ENCODE assay signal across 8 mouse cellular contexts in genomic region chr5:143179179-143179578, GRCm38 (mm10). TPM values are rescaled to one million over a fixed set of nuclear protein-coding genes. Genes with fewer than 3 reads are reported as not detected.
DNase-seq lines count a peak whose midpoint lies in the region; ATAC-seq lines count a peak whose summit lies in the region.

No protein-coding gene starts in this region.

- H3K9ac ChIP-seq in kidney, embryonic 14.5 days (ENCODE audit: low read depth, low read length), result no peak overlapping the region
- no peak overlapping the region for H3K9ac ChIP-seq in embryonic facial prominence, embryonic 15.5 days
- no peak overlapping the region for H3K9ac ChIP-seq in liver, embryonic 12.5 days
- H3K9ac ChIP-seq in stomach, embryonic 16.5 days (ENCODE audit: low read length), result no peak overlapping the region; the same call in 1 of the 2 replicates

- H3K4me1 ChIP-seq in kidney, embryonic 14.5 days (ENCODE audit: control insufficient read depth, insufficient read depth, low read length), result peaks cover 5% of the 10 kb centered on the region; the same call in 1 of the 2 replicates
- peaks cover 14% of the 10 kb centered on the region for H3K4me1 ChIP-seq in embryonic facial prominence, embryonic 15.5 days
- H3K4me1 ChIP-seq in liver, embryonic 12.5 days, result peaks cover 21% of the 10 kb centered on the region
- peaks cover 10% of the 10 kb centered on the region for H3K4me1 ChIP-seq in stomach, embryonic 16.5 days (ENCODE audit: control insufficient read depth, insufficient read depth, low read length)

- H3K36me3 ChIP-seq in kidney, embryonic 14.5 days (ENCODE audit: control insufficient read depth, insufficient read depth, low read length), result peaks cover 40% of the 10 kb centered on the region
- peaks cover 47% of the 10 kb centered on the region for H3K36me3 ChIP-seq in embryonic facial prominence, embryonic 15.5 days
- peaks cover 44% of the 10 kb centered on the region for H3K36me3 ChIP-seq in liver, embryonic 12.5 days
- peaks cover 30% of the 10 kb centered on the region for H3K36me3 ChIP-seq in stomach, embryonic 16.5 days (ENCODE audit: control insufficient read depth, insufficient read depth, low read length)

- H3K27ac ChIP-seq in kidney, embryonic 14.5 days (ENCODE audit: low read depth, low read length), result no peak overlapping the region
- no peak overlapping the region for H3K27ac ChIP-seq in embryonic facial prominence, embryonic 15.5 days (replicated peaks)
- no peak overlapping the region for H3K27ac ChIP-seq in liver, embryonic 12.5 days
- no peak overlapping the region for H3K27ac ChIP-seq in stomach, embryonic 16.5 days (ENCODE audit: low read length)

- no peak for DNase-seq in kidney, adult 8-10 months
- peak; percentile 50 for DNase-seq in MN1 (ENCODE audit: low spot score)
- DNase-seq in testis, postnatal 14 days (ENCODE audit: low spot score), result no peak
- no peak for DNase-seq in left cerebral cortex, postnatal 36 days (ENCODE audit: low spot score in 2 of 2)

- H3K4me3 ChIP-seq in kidney, embryonic 14.5 days (ENCODE audit: low read length), result no peak overlapping the region
- H3K4me3 ChIP-seq in embryonic facial prominence, embryonic 15.5 days (replicated peaks), result peak overlapping the region; percentile 63
- H3K4me3 ChIP-seq in liver, embryonic 12.5 days, result peak overlapping the region; percentile 62; the same call in 1 of the 2 replicates
- peak overlapping the region; percentile 76; the same call in 1 of the 2 replicates for H3K4me3 ChIP-seq in stomach, embryonic 16.5 days (replicated peaks; ENCODE audit: low read length)

- intact Hi-C loops in left cerebral cortex, postnatal 36 days (cut with DNase I), result no loop called here

- no peaks in the 10 kb centered on the region for H3K27me3 ChIP-seq in kidney, embryonic 14.5 days (ENCODE audit: control insufficient read depth, insufficient read depth, low read length)
- no peaks in the 10 kb centered on the region for H3K27me3 ChIP-seq in embryonic facial prominence, embryonic 15.5 days
- 0 out of 2 replicates have a peak, but pooled peaks cover 5% of the 10 kb centered on the region for H3K27me3 ChIP-seq in liver, embryonic 12.5 days (replicated peaks)
- H3K27me3 ChIP-seq in stomach, embryonic 16.5 days (ENCODE audit: control insufficient read depth, insufficient read depth, low read length), result no peaks in the 10 kb centered on the region

- no peak for ATAC-seq in kidney, embryonic 14.5 days (ENCODE audit: low FRiP score, low TSS enrichment)
- no peak for ATAC-seq in embryonic facial prominence, embryonic 15.5 days (ENCODE audit: insufficient number of reproducible peaks, low FRiP score, low TSS enrichment, low read depth)
- no peak for ATAC-seq in liver, embryonic 12.5 days
- no peak for ATAC-seq in stomach, embryonic 16.5 days (ENCODE audit: insufficient read depth, low FRiP score)

- H3K9me3 ChIP-seq in kidney, embryonic 14.5 days (ENCODE audit: control insufficient read depth, low read length), result peaks cover 5% of the 10 kb centered on the region
- peaks cover 8% of the 10 kb centered on the region; the same call in 1 of the 2 replicates for H3K9me3 ChIP-seq in embryonic facial prominence, embryonic 15.5 days (replicated peaks)
- peaks cover 9% of the 10 kb centered on the region for H3K9me3 ChIP-seq in liver, embryonic 12.5 days (replicated peaks)
- 0 out of 2 replicates have a peak, but pooled peaks cover 4% of the 10 kb centered on the region for H3K9me3 ChIP-seq in stomach, embryonic 16.5 days (replicated peaks; ENCODE audit: control insufficient read depth, low read length)

- 40% methylated on average over 6 of the region's 6 CpGs for WGBS in kidney, embryonic 14.5 days
- WGBS in embryonic facial prominence, embryonic 15.5 days, result 32% methylated on average over 6 of the region's 6 CpGs
- 38% methylated on average over 6 of the region's 6 CpGs for WGBS in liver, embryonic 12.5 days (ENCODE audit: insufficient replicate concordance)
- 29% methylated on average over 6 of the region's 6 CpGs for WGBS in stomach, embryonic 16.5 days

- peak overlapping the region; percentile 84; the same call in 1 of the 2 replicates for H3K4me2 ChIP-seq in kidney, embryonic 14.5 days (replicated peaks; ENCODE audit: low read depth, low read length)
- H3K4me2 ChIP-seq in embryonic facial prominence, embryonic 15.5 days (replicated peaks), result peak overlapping the region; percentile 81
- peak overlapping the region; percentile 84 for H3K4me2 ChIP-seq in liver, embryonic 12.5 days
- peak overlapping the region; percentile 69 for H3K4me2 ChIP-seq in stomach, embryonic 16.5 days (ENCODE audit: low read depth, low read length)

RNA-seq across cellular contexts. Expression of gene Rbak, which starts 1.4 kb away (rescaled TPM):
- 11.3 and 16.1 TPM in 2 replicates for polyA plus RNA-seq in kidney, embryonic 14.5 days (2014; fragmentation: Nextera tagmentation; extraction: Ambion mirVana)
- 13.4 and 15.4 TPM in 2 replicates for polyA plus RNA-seq in embryonic facial prominence, embryonic 15.5 days (2015; fragmentation: Nextera tagmentation; extraction: Ambion mirVana)
- 3.5 and 3.7 TPM in 2 replicates for polyA plus RNA-seq in liver, embryonic 12.5 days (2016; fragmentation: Nextera tagmentation; extraction: Ambion mirVana)
- 9.3 and 10.3 TPM in 2 replicates for polyA plus RNA-seq in stomach, embryonic 16.5 days (2015; fragmentation: Nextera tagmentation; extraction: Ambion mirVana)
- 10 to 100 TPM; 13.3 to 13.8 TPM for total RNA-seq in left cerebral cortex, postnatal 36 days (2021)

RNA-seq across cellular contexts. Expression of gene Spdye4b, which starts 1.6 kb away (rescaled TPM):
- not detected in 2 replicates for polyA plus RNA-seq in kidney, embryonic 14.5 days (2014; fragmentation: Nextera tagmentation; extraction: Ambion mirVana)
- not detected in 2 replicates for polyA plus RNA-seq in embryonic facial prominence, embryonic 15.5 days (2015; fragmentation: Nextera tagmentation; extraction: Ambion mirVana)
- polyA plus RNA-seq in liver, embryonic 12.5 days (2016; fragmentation: Nextera tagmentation; extraction: Ambion mirVana), result not detected in 2 replicates
- polyA plus RNA-seq in stomach, embryonic 16.5 days (2015; fragmentation: Nextera tagmentation; extraction: Ambion mirVana), result not detected in 2 replicates
- total RNA-seq in left cerebral cortex, postnatal 36 days (2021), result not detected

RNA-seq across cellular contexts. Expression of gene Olfr718-ps1, which starts 31.8 kb away (rescaled TPM):
- polyA plus RNA-seq in kidney, embryonic 14.5 days (2014; fragmentation: Nextera tagmentation; extraction: Ambion mirVana), result 0.05 TPM in 1 of 2 replicates, not detected in the other
- polyA plus RNA-seq in embryonic facial prominence, embryonic 15.5 days (2015; fragmentation: Nextera tagmentation; extraction: Ambion mirVana), result 0.14 and 0.52 TPM in 2 replicates
- not detected in 2 replicates for polyA plus RNA-seq in liver, embryonic 12.5 days (2016; fragmentation: Nextera tagmentation; extraction: Ambion mirVana)
- polyA plus RNA-seq in stomach, embryonic 16.5 days (2015; fragmentation: Nextera tagmentation; extraction: Ambion mirVana), result 0.06 TPM in 1 of 2 replicates, not detected in the other
- total RNA-seq in left cerebral cortex, postnatal 36 days (2021), result under 1 TPM in 1 of 2 experiments, not detected in 1; 0.18 TPM

RNA-seq across cellular contexts. Expression of gene Spdye4a, which starts 47.5 kb away (rescaled TPM):
- not detected in 2 replicates for polyA plus RNA-seq in kidney, embryonic 14.5 days (2014; fragmentation: Nextera tagmentation; extraction: Ambion mirVana)
- polyA plus RNA-seq in embryonic facial prominence, embryonic 15.5 days (2015; fragmentation: Nextera tagmentation; extraction: Ambion mirVana), result not detected in 2 replicates
- polyA plus RNA-seq in liver, embryonic 12.5 days (2016; fragmentation: Nextera tagmentation; extraction: Ambion mirVana), result not detected in 2 replicates
- polyA plus RNA-seq in stomach, embryonic 16.5 days (2015; fragmentation: Nextera tagmentation; extraction: Ambion mirVana), result not detected in 2 replicates
- not detected for total RNA-seq in left cerebral cortex, postnatal 36 days (2021)

RNA-seq across cellular contexts. Expression of gene Zfp12, which starts 55.8 kb away (rescaled TPM):
- 11.4 and 19.6 TPM in 2 replicates for polyA plus RNA-seq in kidney, embryonic 14.5 days (2014; fragmentation: Nextera tagmentation; extraction: Ambion mirVana)
- polyA plus RNA-seq in embryonic facial prominence, embryonic 15.5 days (2015; fragmentation: Nextera tagmentation; extraction: Ambion mirVana), result 16.9 TPM in 2 replicates
- polyA plus RNA-seq in liver, embryonic 12.5 days (2016; fragmentation: Nextera tagmentation; extraction: Ambion mirVana), result 5.5 TPM in 2 replicates
- polyA plus RNA-seq in stomach, embryonic 16.5 days (2015; fragmentation: Nextera tagmentation; extraction: Ambion mirVana), result 11.3 and 12.9 TPM in 2 replicates
- 10 to 100 TPM; 28.0 to 34.5 TPM for total RNA-seq in left cerebral cortex, postnatal 36 days (2021)
